Mouse (Mus musculus) neutrophil, adult 83 days (primary cell): Measurements from ENCODE around the gene Scube2. TPM values are rescaled to one million over a fixed set of nuclear protein-coding genes. Genes with fewer than 3 reads are reported as not detected.

ENCODE experiments used
- total RNA-seq, 2 experiments: library from RNA; stranded (reverse); gene quantifications; one replicate each; pipeline ENCODE4 v1.2.4; 2023

The Scube2 gene
- total RNA-seq: not detected

DNA sequence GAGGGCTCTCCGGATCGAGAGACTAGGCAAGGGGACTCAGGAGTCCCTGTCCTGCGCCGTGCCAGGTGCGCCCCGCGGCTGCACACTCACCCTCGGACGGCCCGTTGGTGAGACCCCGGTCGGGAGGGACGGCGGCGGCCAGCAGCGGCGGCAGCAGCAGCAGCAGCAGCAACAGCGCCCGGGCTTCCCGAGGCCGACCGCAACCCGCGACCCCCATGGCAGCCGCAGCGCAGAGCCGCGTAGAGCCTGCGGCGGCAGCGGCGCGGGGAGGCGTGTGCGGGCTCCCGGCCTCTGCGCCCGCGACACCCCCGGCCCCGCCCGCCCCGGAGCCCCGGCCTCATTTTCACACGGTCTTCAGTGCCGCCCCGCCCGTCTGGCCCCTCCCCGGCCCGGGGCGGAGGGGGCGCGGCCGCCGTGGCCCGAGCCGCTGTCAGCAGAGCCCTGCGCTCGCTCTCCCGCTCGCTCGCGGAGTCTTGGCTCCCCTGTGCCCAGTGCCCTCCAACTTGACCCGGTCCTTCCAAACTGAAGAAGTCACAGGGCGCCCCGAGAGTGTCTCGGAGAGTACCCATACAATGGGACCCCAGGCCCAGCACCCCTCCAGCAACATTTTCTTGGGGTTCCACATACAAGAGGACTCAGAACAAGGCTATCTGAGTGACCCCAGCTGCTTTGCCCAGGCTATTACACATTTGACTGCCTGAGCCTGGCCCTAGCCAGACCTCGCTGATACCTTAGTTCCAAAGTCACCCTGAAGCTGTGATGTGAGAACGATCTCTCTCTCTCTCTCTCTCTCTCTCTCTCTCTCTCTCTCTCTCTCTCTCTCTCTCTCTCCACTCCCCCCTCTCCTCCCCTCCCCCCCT is at the start of gene Scube2:
TSS of gene Scube2 (minus strand) at position 310 of the 860 bp plus-strand sequence.

DNA sequence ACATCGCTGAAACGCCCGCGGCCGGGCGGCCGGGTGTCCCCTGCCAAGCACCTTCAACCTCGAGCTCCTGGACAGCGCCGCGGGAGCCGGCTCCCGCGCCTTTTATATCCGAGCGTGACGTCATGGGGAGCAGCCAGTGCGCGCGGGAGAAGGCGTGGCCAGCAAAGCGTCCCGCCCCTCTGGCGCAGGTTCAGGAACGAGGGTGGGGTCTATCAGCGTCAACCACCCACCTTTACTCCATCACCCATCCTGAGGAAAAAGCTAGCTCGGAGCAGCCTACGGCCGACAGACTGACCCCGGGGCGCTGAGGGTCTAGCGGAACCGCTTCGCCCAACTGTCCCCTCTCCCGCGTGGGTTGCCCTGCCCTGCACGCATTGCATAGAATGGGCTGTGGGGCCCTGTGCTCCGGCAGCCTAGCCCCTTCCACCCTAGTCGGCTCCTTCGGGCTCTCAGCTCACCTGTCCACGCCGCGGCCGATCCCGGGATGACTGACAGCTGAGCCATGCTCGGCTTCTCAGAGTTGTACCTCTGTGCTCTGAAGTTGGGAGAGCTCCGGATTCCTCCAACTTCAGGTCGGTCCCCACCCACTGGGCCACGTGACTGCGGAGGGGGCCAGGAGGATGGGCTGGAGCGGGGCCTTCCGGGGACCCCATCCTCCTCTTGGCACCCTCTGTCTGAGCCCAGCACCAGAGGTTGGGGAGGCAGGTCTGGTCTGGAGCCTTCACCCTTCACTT is 83.8 kb downstream of the Scube2 start, which contains the start of gene Nrip3:
TSS of gene Nrip3 (minus strand) at position 556 of the 734 bp plus-strand sequence.

GRCm38 (mm10) chr7:109752008-109752925 is 113.2 kb downstream of the Scube2 start, which contains the start of gene Tmem9b:
TSS of gene Tmem9b (minus strand) at chr7:109752875.

Other genes starting within 250 kb of the Scube2 start
- 1 to 10 TPM; 6.9 to 9.2 TPM for gene St5, start 162.1 kb downstream of the Scube2 start, total RNA-seq
- gene Akip1, start 162.0 kb downstream of the Scube2 start, total RNA-seq: 10 to 100 TPM in 1 of 2 experiments, 1 to 10 TPM in 1; 9.6 to 13.2 TPM
- gene BC051019, start 141.8 kb downstream of the Scube2 start, total RNA-seq: not detected
- gene Ascl3, start 134.0 kb downstream of the Scube2 start, total RNA-seq: not detected
- gene Tmem9b, start 112.8 kb downstream of the Scube2 start, total RNA-seq: 10 to 100 TPM; 33.8 to 34.8 TPM
- gene Nrip3, start 83.7 kb downstream of the Scube2 start, total RNA-seq: 1 to 10 TPM in 1 of 2 experiments, not detected in 1; 1.4 TPM
- 100 to 1,000 TPM; 193 to 212 TPM for gene Dennd5a, start 94.8 kb upstream of the Scube2 start, total RNA-seq
- gene Tmem41b, start 121.2 kb upstream of the Scube2 start, total RNA-seq: 10 to 100 TPM; 39.2 to 47.5 TPM
- gene Ipo7, start 152.6 kb upstream of the Scube2 start, total RNA-seq: 10 to 100 TPM; 44.1 to 53.9 TPM
- 10 to 100 TPM; 23.6 TPM for gene Zfp143, start 195.5 kb upstream of the Scube2 start, total RNA-seq